In the genomic region with DNA sequence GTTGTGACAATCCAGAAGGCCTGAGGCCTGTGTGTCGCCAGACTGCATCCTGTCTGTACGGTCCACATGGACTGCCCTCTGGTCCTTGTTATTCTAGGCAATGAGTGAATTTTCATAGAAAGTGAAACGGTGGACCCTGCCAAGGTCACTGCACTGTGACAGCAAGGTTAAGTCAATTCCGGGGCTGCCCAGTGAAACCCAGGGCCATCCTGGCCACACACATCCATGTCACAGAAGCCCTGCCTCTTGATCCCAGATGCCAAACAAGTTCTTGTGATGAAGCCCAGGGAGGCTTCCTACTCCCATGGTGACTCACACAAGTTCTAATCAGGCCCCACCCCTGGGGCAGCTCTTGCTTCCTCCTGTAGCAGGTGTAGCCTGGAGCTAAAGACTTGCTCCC, we compare ENCODE assay signal across 14 mouse cellular contexts. TPM values are rescaled to one million over a fixed set of nuclear protein-coding genes. Genes with fewer than 3 reads are reported as not detected.
DNase-seq lines count a peak whose midpoint lies in the region; ATAC-seq and TF ChIP-seq lines count a peak whose summit lies in the region.
"Had no signal": no experiment of that assay in that cellular context is flagged by ENCODE, and none has a peak within 500 bp of the region (broad histone marks: within the 10 kb centered on the region; RNA-seq: fewer than 3 reads in every experiment).

No protein-coding gene starts in this region.

- no peak overlapping the region for H3K9ac ChIP-seq in liver, embryonic 14.5 days (replicated peaks)
- H3K9ac ChIP-seq in liver, embryonic 11.5 days (ENCODE audit: low read depth, low read length): no peak overlapping the region
- H3K9ac ChIP-seq in heart, embryonic 11.5 days (ENCODE audit: low read depth, low read length): no peak overlapping the region; the same call in 1 of the 2 replicates
- no peak overlapping the region for H3K9ac ChIP-seq in hindbrain, embryonic 12.5 days
- H3K9ac ChIP-seq: limb, embryonic 12.5 days had no signal

- no peak for TF ChIP-seq EP300 in liver, embryonic 14.5 days (IDR thresholded peaks at IDR 0.05; ENCODE audit: low read depth)

- no peaks in the 10 kb centered on the region for H3K27me3 ChIP-seq in liver, embryonic 14.5 days (ENCODE audit: control insufficient read depth, insufficient read depth, low read length)
- H3K27me3 ChIP-seq in liver, embryonic 11.5 days (replicated peaks; ENCODE audit: control insufficient read depth, insufficient read depth, low read length): no peaks in the 10 kb centered on the region
- no peaks in the 10 kb centered on the region for H3K27me3 ChIP-seq in heart, embryonic 11.5 days (ENCODE audit: control insufficient read depth, insufficient read depth, low read length)
- no peaks in the 10 kb centered on the region for H3K27me3 ChIP-seq in hindbrain, embryonic 12.5 days
- H3K27me3 ChIP-seq: limb, embryonic 12.5 days had no signal

- no peak overlapping the region for H3K27ac ChIP-seq in liver, embryonic 14.5 days
- no peak overlapping the region for H3K27ac ChIP-seq in liver, embryonic 11.5 days (ENCODE audit: low read depth, low read length)
- H3K27ac ChIP-seq in heart, embryonic 11.5 days (ENCODE audit: low read depth, low read length): no peak overlapping the region
- H3K27ac ChIP-seq in hindbrain, embryonic 12.5 days: no peak overlapping the region
- H3K27ac ChIP-seq: hindbrain, postnatal 0 days; limb, embryonic 12.5 days had no signal

- H3K9me3 ChIP-seq in liver, embryonic 14.5 days (ENCODE audit: control insufficient read depth, low read length): no peaks in the 10 kb centered on the region
- H3K9me3 ChIP-seq in liver, embryonic 11.5 days (ENCODE audit: control insufficient read depth, low read length): no peaks in the 10 kb centered on the region
- no peaks in the 10 kb centered on the region for H3K9me3 ChIP-seq in heart, embryonic 11.5 days (replicated peaks; ENCODE audit: control insufficient read depth, low read length)
- no peaks in the 10 kb centered on the region for H3K9me3 ChIP-seq in hindbrain, embryonic 12.5 days (replicated peaks)
- H3K9me3 ChIP-seq: limb, embryonic 12.5 days; midbrain, embryonic 10.5 days had no signal

- H3K4me1 ChIP-seq in liver, embryonic 14.5 days (replicated peaks; ENCODE audit: control insufficient read depth in 2 of 2, insufficient read depth in 2 of 2, low read length in 1 of 2): peaks cover 8 to 12% of the 10 kb centered on the region in 2 experiments; a peak in 3 of 4 replicates
- peaks cover 11% of the 10 kb centered on the region for H3K4me1 ChIP-seq in liver, embryonic 11.5 days (replicated peaks; ENCODE audit: control insufficient read depth, insufficient read depth, low read length)
- H3K4me1 ChIP-seq in heart, embryonic 11.5 days (ENCODE audit: control insufficient read depth, insufficient read depth, low read length): peaks cover 8% of the 10 kb centered on the region; the same call in 1 of the 2 replicates
- H3K4me1 ChIP-seq in hindbrain, embryonic 12.5 days: peaks cover 22% of the 10 kb centered on the region

- no peak overlapping the region for H3K4me3 ChIP-seq in liver, embryonic 14.5 days (ENCODE audit: insufficient read depth in 1 of 2, low read depth in 2 of 2, low read length in 2 of 2)
- H3K4me3 ChIP-seq in liver, embryonic 11.5 days (ENCODE audit: low read depth, low read length): no peak overlapping the region
- H3K4me3 ChIP-seq in heart, embryonic 11.5 days (ENCODE audit: low read depth, low read length): no peak overlapping the region
- no peak overlapping the region for H3K4me3 ChIP-seq in hindbrain, embryonic 12.5 days
- H3K4me3 ChIP-seq: erythroblast, embryonic 14.5 days; limb, embryonic 12.5 days; midbrain, embryonic 10.5 days had no signal

- ATAC-seq in liver, embryonic 14.5 days (ENCODE audit: insufficient read depth): peak; percentile 19; the same call in 1 of the 2 replicates
- ATAC-seq in liver, embryonic 11.5 days (replicated peaks; ENCODE audit: low FRiP score): no peak
- no peak for ATAC-seq in erythroblast, adult 5-6 weeks (replicated peaks; ENCODE audit: low FRiP score, poor library complexity, severe bottlenecking)
- no peak for ATAC-seq in heart, embryonic 11.5 days (replicated peaks; ENCODE audit: insufficient number of reproducible peaks, low FRiP score, low TSS enrichment)
- no peak for ATAC-seq in hindbrain, embryonic 12.5 days (ENCODE audit: low FRiP score)
- ATAC-seq: activated CD4-positive, CD25-positive, alpha-beta regulatory T cell, adult 4 months; hindbrain, postnatal 0 days had no signal

- TF ChIP-seq CTCF in liver, embryonic 14.5 days (IDR thresholded peaks at IDR 0.05; ENCODE audit: low read depth): no peak

- no peak for DNase-seq in liver, embryonic 14.5 days (ENCODE audit: low read depth in 3 of 3, low spot score in 3 of 3)
- no peak for DNase-seq in liver, embryonic 11.5 days (ENCODE audit: low spot score)
- DNase-seq in adipocyte (ENCODE audit: low spot score): peak; percentile 24
- DNase-seq in kidney, postnatal 10 days: peak; percentile 30
- DNase-seq: heart, postnatal 10 days; lung, postnatal 14 days had no signal

- H3K36me3 ChIP-seq in liver, embryonic 14.5 days (replicated peaks; ENCODE audit: control insufficient read depth, insufficient read depth, low read depth): no peaks in the 10 kb centered on the region
- no peaks in the 10 kb centered on the region for H3K36me3 ChIP-seq in liver, embryonic 11.5 days (ENCODE audit: control insufficient read depth, insufficient read depth, low read length)
- H3K36me3 ChIP-seq in heart, embryonic 11.5 days (ENCODE audit: control insufficient read depth, insufficient read depth, low read length): no peaks in the 10 kb centered on the region
- H3K36me3 ChIP-seq in hindbrain, embryonic 12.5 days: no peaks in the 10 kb centered on the region
- H3K36me3 ChIP-seq: limb, embryonic 12.5 days; midbrain, embryonic 10.5 days had no signal

- no peak overlapping the region for H3K4me2 ChIP-seq in liver, embryonic 14.5 days (ENCODE audit: low read depth)
- H3K4me2 ChIP-seq in liver, embryonic 11.5 days: no peak overlapping the region
- no peak overlapping the region for H3K4me2 ChIP-seq in heart, embryonic 11.5 days
- no peak overlapping the region for H3K4me2 ChIP-seq in hindbrain, embryonic 12.5 days (replicated peaks)
- H3K4me2 ChIP-seq: limb, embryonic 12.5 days had no signal

- 65% methylated on average over 4 of the region's 4 CpGs for WGBS in liver, embryonic 14.5 days (ENCODE audit: insufficient replicate concordance)
- 73% methylated on average over 4 of the region's 4 CpGs for WGBS in liver, embryonic 11.5 days
- WGBS in heart, embryonic 11.5 days (ENCODE audit: insufficient replicate concordance): 68% methylated on average over 4 of the region's 4 CpGs
- 77% methylated on average over 4 of the region's 4 CpGs for WGBS in hindbrain, embryonic 12.5 days

RNA-seq across cellular contexts. Expression of gene Commd7, which starts 35.0 kb away (rescaled TPM):
- 5.4 and 9.5 TPM in 2 replicates for polyA plus RNA-seq in liver, embryonic 14.5 days (2012; rRNA removed)
- 24.9 and 25.4 TPM in 2 replicates for polyA plus RNA-seq in liver, embryonic 14.5 days (2014; fragmentation: Nextera tagmentation; extraction: Ambion mirVana)
- 65.1 and 66.8 TPM in 2 replicates for polyA plus RNA-seq in liver, embryonic 11.5 days (2014; fragmentation: Nextera tagmentation; extraction: Ambion mirVana)
- 9.2 and 18.8 TPM in 2 replicates for total RNA-seq in erythroblast, adult 5-6 weeks (2015; ENCODE audit: low replicate concordance)
- total RNA-seq in erythroblast, adult 5-6 weeks (2017; ENCODE audit: low replicate concordance): 2.4 and 4.3 TPM in 2 replicates
- 53.6 and 61.3 TPM in 2 replicates for polyA plus RNA-seq in heart, embryonic 11.5 days (2014; fragmentation: Nextera tagmentation; extraction: Ambion mirVana)
- 68.6 and 71.8 TPM in 2 replicates for polyA plus RNA-seq in hindbrain, embryonic 12.5 days (2016; fragmentation: Nextera tagmentation; extraction: Ambion mirVana)

RNA-seq across cellular contexts. Expression of gene Dnmt3b, which starts 51.6 kb away (rescaled TPM):
- 2.2 and 2.8 TPM in 2 replicates for polyA plus RNA-seq in liver, embryonic 14.5 days (2012; rRNA removed)
- polyA plus RNA-seq in liver, embryonic 14.5 days (2014; fragmentation: Nextera tagmentation; extraction: Ambion mirVana): 4.1 and 4.3 TPM in 2 replicates
- 27.2 and 27.8 TPM in 2 replicates for polyA plus RNA-seq in liver, embryonic 11.5 days (2014; fragmentation: Nextera tagmentation; extraction: Ambion mirVana)
- 1.5 and 2.3 TPM in 2 replicates for total RNA-seq in erythroblast, adult 5-6 weeks (2015; ENCODE audit: low replicate concordance)
- total RNA-seq in erythroblast, adult 5-6 weeks (2017; ENCODE audit: low replicate concordance): 0.94 and 4.0 TPM in 2 replicates
- polyA plus RNA-seq in heart, embryonic 11.5 days (2014; fragmentation: Nextera tagmentation; extraction: Ambion mirVana): 7.3 and 8.4 TPM in 2 replicates
- 9.5 and 9.7 TPM in 2 replicates for polyA plus RNA-seq in hindbrain, embryonic 12.5 days (2016; fragmentation: Nextera tagmentation; extraction: Ambion mirVana)

Comparison
In these comparisons a context has a peak if more than half of its experiments do, and no peak if none do; other contexts are left out.
1. DNase-seq: peak in adipocyte (single experiment) and kidney, postnatal 10 days (single experiment); none in liver, embryonic 14.5 days (0 of 3) and liver, embryonic 11.5 days (single experiment).